Mouse (Mus musculus) left cerebral cortex, adult 18-20 months (tissue): ENCODE results near the gene Dis3l. TPM values are rescaled to one million over a fixed set of nuclear protein-coding genes. Genes with fewer than 3 reads are reported as not detected.
"Not testable (repeated sequence)": the region's sequence is repeated elsewhere in the genome, so short reads cannot be mapped to it uniquely, and the experiment has no call there.

Experiments used
- DNase-seq, 2 experiments: peaks; one replicate each; pipeline ENCODE4 v3.0.0; 2021 to 2022; ENCODE audit warnings: low spot score in 2 of 2, mixed read lengths in 1 of 2
- total RNA-seq, 2 experiments: library from RNA; stranded (reverse); gene quantifications; 2 replicates each; pipeline ENCODE4 v1.2.3; 2021

The Dis3l gene
- total RNA-seq, 2 experiments from 2014 or later: 27.5 to 28.2 TPM

DNA sequence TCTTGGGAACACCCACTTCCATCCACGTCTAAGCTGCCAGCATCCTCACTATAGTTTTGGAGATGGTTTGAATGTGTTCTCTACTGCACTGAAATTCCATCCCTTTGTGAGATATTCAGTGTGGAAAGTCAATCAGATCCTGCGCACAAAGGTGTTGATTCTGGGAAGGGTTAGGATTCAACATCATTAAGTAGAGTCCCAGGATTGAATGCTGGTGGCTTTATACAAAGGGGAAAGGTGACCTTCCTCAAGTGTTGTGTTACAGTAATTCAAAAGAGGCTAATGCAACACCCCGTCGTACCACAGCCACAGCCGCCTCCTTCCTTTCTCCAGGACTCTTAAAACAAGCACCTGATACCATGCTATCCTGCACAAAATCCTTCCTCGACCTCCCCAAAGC lies 5.3 kb downstream of the Dis3l start:
- DNase-seq: no peak

DNA sequence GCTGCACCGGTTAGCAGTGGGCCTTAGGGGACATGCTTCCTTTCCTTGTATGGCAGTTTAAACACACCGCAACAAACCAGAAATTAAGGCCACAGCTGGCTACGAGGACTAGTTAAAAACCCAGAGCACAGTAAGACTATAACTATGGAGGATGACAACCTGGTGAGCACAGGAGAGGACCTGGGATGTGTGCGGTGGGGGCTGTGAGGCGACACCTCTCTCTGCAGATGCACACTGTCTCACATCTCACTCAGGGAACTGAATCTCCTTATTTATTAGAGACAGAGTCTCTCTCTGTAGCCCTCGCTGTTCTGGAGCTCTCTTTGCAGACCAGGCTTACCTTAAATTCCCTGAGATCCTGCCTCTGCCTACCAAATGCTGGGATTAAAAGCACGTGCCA lies 17.1 kb downstream of the Dis3l start:
- no peak for DNase-seq

DNA sequence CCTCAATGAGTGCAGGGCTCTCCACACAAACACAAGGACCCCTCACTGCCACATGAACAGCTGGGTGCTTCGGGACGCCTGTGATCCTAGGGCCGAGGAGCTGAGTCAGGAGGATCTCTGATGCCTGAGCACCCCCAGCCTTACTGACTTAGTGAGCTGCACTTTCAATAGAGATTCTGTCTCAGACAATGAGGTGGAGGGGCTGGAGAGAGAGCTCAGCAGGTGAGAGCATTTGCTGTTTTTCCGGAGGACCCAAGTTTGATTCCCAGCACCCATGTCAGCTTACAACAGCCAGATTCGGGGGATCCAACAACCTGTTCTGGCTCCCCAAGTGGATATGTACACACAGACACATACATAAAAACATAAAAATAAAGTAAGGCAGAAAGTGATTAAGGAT lies 24.1 kb downstream of the Dis3l start:
- no peak for DNase-seq

DNA sequence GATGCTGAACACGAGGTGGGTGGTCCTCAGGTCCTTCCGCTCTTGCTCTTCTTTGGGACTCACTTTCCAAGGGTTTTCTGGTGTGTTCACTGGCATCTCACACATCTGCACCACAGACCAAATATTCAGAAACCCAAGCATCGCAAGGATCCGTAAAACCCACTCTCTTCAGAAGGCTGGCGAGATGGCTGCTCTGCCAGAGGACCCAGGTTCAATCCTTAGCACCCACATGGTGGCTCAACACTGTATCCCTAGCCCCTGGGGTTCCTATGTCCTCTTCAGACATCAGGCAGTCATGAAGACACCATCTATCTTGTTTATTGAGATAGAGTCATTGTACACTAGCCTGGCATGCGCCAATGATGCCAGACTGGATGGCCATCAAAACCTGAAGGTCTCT lies 26.4 kb downstream of the Dis3l start:
- DNase-seq: no peak

DNA sequence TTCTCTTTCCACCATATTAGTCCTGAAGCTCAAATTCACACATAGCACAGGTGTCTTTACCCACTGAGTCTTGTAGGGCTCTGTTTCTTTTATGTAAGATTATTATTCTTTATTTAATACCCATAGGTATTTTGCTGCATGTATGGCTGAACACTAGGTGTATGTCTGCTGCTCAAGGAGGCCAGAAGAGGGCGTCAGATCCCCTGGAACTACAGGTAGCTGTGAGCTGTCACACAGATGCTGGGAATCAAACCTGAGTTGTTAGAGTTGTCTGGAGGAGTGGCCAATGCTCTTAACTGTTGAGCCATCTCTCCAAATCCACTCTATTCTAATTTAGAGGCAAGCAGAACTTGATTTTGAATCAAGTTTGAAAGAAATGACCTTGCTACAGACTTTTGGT lies 29.0 kb downstream of the Dis3l start:
- DNase-seq: no peak

DNA sequence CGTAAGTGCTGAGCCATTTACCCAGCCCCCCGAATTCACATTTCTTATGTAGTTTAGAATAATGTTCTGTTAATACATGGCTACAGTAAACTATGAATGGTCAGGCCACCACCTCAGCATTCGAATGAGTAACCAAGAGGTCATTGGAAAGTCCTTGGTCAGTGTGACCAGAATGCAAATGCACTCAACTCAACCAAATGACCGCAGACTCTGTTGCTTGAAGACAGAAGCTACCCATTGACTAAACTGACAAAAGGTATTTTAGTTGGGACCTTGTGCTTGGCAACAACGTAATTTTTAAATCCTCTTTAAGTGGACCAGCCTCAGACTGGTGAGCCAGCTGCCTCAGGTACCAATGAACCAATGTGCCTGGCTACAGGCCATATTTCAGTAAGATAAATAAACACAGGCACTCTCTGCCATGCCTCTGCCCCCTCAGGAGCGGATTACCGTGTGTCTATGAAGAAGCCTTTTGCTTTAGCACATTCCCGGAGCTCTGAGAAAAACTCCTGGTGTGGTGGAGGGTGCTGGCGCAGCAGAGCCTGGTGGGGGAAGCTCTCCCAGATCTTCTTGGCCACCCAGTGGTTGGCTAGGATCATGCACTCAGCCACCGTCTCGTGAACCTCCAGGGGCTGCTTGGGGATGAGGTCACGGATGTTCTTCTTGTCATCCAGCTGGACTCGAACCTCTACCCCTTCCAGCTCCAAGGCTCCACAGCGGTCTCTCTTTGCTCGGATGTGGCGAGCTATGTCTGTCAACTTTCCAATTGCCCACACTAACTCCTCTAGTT lies 29.9 kb downstream of the Dis3l start:
- no peak for DNase-seq

DNA sequence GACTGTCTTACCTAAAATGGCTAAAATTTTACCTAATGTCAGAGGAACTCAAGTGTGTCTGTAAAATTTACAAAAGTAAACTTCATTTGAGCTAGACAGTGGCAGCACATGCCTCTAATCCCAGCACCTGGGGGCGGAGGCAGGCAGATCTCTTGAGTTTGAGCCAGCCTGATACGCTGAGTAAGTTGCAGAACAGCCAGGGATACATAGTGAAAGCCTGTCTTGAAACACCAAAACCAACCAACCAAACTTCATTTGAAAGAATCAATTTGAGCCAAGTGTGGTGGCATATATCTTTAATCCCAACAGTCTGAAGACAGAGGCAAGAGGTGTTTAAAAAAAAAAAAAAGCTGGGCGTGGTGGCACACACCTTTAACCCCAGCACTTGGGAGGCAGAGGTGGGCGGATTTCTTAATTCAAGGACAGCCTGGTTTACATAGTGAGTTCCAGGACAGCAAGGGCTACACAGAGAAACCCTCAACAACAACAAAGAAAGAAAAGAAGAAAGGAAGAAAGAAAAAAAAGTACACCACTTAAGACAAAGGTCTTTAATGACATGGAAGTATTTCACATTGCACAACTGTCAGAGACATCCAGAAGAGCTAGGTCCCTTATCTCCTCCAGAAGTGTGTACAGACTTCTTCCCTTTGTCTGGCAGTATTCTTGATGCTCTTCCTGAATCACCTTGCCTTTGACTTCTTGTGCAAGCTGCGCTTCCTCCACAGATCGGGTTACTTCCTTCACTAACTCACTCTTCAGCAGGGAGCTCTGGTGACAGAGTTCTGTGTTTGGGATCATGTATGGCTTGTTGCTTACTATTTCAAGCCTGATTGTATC lies 34.4 kb downstream of the Dis3l start:
- no peak for DNase-seq

DNA sequence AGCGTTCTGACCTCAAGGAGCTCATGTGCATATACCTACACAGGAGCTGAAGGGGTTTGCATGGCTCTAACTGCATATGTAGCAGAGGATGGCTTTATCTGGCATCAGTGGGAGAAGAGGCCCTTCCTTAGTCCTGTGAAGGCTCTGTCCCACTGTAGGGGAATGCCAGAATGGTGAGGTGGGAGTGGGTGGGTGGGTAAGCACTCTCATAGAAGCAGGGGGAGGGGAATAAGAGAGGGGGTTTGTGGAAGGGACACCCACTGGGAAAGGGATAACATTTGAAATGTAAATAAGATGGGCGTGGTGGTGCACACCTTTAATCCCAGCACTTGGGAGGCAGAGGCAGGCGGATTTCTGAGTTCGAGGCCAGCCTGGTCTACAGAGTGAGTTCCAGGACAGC lies 38.0 kb downstream of the Dis3l start:
- not testable (repeated sequence) for DNase-seq

DNA sequence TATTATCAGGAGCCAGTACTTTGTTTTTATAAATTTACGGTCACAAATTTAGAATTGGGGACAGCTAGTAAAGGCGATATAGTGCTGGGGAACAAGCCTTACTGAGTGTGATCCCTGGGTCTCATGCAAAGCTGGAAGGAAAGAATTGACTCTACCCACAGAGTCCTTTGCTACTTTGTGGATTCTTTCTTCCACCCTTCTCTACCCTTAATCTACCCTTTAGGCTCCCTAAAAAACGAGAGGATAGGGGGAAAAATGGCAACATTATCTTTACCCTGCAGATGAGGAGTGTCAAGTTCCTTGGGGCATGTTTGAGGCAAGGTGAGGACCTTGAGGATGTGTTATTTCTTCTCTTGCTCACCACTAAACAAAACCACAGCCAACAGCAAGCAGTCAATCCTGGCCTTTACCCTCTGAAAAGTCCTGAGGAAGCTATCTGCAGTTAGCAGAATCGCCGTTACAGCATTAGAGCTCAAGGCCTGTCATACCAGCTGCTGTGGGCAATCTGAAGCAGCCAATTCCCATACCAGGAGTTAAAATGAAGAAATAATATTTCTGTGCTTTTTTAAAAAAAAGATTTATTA lies 58.6 kb downstream of the Dis3l start:
- DNase-seq: no peak

DNA sequence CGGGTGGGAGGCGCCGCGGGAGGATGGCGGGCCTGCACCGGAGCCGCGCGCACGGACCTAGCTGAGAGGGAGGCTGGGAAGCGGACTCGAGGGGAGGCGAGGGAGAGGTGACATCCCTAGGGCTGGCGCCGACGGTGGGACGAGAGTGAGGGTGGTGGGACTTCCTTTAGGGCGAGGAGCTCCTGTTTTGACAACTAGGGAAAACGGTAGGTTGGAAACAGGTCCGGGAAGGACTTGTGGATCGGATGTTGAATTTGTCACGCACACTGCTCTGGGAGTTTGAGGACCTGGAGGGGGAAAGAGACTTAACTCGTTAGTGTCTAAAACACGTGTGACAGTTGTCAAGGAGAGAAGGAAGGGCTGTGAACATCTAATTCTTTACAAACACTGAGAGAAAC lies 59.3 kb downstream of the Dis3l start:
- DNase-seq: no peak

DNA sequence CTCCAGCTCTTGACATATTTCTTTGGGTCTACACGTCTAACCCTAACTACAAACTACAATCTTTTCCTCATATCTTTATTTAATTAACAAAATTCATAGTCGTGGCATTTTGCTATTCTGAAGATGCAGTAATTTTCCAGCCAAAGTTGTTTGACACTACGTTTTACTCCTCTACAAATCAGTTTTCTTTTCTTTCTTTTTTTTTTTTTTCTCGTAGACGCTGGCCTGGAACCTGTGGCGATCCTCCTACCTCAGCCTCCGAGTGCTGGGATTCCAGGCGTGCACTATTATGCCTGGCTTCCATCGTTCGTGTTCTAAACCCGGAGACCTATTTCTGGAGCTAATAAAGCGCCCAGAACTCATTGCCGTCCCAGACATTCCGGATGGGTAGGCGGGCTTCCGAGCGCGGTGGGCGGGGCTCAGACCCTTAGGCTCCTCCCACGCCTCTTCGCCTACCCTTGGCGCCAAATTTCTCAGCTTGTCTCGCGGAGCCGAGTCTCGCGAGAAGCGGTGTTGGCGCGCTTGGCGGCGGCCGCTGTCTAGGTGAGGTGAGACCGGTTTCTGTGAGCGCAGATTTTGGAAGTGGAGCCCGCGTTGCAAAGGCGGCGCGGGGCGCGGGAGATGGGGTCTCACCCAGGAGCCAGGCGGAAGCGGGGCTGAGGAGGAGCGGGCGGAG lies 59.8 kb downstream of the Dis3l start, which contains the start of gene Tipin:
TSS of gene Tipin (plus strand) at position 477 of the 676 bp plus-strand sequence.
- peak; percentile 89 to 93 for DNase-seq

DNA sequence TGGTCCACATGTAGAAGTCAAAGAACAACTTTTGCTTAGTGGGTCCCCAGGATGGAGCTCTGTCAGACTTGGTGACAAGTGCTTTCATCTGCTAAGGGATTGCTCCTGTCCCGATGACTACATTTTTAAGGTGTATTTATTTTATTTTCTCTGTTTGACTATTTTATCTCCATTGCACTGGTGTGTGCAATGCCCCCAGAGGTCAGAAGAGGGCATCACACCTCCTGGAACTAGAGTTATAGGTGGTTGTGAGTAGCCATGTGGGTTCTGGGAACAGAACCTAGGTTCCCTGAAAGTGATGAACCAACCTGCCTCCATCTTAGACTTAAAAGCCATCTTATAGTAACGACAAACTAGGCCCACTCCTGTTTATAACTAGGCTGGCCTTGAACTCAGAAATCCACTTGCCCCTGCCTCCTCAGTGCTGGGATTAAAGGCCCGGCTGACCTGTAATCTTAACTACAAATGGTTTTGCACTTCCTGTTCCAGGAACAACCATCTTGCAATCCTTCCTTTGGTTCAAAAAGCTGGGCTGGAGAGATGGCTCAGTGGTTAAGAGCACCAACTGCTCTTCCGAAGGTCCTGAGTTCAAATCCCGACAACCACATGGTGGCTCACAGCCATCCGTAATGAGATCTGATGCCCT lies 62.3 kb downstream of the Dis3l start:
- no peak for DNase-seq

DNA sequence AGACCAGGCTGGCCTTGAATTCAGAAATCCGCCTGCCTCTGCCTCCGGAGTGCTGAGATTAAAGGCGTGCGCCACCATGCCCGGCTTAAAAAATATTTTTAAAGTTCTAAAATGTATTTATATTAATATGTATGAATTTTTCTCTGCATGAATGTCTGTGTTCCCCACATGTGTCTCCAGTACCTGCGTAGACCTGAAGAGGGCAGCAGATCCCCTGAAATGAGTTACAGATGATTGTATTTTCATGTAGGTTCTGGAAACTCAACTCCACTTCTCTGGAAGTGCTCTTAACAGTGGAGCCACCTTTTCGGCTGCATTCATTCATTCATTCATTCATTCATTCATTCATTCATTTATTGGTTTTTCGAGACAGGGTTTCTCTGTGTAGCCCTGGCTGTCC lies 63.4 kb downstream of the Dis3l start:
- peak; percentile 54 to 74 for DNase-seq

DNA sequence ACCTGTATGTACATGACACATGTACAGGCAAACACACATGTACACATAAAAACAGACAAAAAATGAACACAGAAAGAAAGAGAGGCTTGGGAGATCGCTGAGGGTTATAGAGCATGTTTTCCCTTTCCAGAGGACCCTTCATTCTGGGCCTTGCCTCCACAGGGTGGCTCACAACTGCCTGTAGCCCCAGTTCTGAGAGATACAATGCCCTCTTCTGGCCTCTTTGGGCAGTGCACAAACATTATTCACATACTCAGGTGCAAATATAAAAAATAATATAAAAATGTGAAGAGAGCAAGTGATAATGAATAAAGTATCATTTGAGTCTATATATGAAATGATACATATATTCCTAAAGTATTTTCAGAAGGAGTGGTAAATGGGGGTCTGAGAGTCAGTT lies 66.2 kb downstream of the Dis3l start:
- no peak for DNase-seq

DNA sequence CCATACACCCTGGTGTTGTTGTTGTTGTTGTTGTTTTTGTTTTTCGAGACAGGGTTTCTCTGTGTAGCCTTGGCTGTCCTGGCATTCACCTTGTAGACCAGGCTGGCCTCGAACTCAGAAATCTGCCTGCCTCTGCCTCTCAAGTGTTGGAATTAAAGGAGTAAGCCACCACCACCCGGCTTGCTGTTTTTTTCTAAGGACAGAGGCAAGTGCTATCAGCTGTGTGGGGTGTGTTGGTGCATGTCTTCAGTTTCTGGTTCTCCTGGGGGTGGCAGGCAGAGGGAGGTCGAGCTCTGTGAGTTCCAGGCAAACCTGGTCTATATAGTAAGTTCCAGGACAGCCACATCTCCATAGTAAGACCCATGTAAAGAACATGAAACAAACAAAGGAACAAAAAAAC lies 66.8 kb downstream of the Dis3l start:
- DNase-seq: no peak

DNA sequence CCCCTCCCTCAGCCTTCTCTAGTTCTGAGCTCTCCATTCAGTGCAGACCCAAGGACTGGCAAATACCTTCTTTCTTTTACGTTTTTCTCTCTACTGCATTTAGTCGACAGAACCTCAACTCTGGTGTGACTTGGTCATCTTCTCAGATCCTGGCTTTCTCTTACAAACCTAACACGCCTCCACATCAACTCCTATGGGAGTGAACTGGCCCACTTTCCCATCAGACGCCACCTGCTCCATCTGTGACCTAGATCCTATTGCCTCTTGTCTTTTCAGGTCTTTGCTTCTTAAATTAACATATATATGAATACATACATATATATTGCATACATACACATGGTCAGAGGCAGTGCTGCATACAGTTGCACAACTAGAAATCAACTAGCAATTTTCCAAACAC lies 67.3 kb downstream of the Dis3l start:
- DNase-seq: no peak

DNA sequence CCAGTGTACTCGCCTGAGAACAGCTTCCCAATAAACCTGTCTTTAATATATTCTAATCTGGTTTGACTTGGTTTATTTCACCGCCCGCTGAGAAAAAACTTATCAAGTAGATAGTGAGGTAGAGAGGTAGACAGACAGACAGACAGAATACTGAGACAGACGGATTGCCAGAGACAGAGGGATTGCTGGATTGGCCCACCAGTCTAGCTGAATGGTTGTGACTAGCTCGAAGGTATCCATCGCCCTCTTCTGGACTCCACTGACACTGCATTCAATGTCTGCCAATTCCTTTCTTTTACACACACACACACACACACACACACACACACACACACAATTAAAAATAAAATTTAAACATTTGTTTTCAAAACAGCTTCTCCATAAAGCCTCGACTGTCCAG lies 68.5 kb downstream of the Dis3l start:
- peak; percentile 47 to 54 for DNase-seq

DNA sequence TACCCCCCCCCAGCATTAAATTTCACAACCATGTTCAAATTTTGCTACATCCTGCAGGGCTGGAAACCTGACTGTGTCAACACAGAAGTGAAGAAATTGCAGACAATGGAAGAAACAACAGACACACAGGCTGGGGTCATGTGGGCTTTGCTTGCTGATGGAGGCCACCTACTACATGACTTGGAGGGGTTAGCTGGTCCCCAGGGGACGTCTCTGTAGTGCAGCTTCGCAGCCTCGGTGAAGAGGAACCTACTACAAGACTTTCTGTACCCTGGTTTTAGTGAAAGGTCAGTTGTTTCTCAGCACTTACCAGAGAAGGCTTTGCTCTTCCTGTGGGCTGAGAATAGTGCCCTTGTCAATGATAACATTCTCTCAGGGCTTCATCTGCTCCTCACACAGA lies 69.8 kb downstream of the Dis3l start:
- DNase-seq: no peak

DNA sequence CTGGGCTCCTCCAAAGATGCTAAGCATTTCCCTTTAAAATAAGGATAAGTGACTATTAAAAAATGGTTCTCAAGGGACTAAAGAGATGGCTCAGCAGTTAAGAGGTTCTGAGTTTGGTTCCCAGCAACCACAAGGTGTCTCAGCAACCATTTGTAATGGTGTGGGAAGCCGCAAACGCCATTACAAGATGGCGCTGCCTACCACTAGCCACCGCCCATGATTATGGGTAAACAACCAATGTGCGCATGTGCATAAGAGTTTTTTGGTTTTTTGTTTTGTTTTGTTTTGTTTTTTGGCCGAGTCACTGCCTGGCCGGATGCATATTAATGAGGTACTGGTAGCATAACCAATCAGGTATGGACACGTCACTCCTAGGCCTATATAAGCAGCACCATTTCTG lies 72.3 kb downstream of the Dis3l start:
- not testable (repeated sequence) for DNase-seq

DNA sequence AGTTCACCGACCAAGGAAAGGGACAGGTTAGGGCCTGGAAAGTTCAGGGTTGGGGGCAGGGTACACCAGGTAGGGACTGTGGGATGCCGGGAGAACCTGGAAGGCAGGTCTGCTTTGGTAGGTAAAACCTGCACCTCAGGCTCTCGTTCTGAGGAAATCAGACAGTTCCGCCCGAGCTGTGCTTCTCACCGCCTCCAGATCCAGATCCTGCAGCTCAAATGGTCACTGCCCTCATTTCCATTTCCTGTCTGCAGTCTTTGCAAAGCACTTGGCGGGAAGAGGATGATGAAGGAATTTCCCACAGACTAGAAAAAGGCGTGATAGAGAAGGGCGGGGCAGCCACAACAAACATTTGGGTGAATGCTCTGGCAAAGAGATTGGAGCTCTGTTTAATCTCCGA lies 72.9 kb downstream of the Dis3l start:
- DNase-seq: no peak

DNA sequence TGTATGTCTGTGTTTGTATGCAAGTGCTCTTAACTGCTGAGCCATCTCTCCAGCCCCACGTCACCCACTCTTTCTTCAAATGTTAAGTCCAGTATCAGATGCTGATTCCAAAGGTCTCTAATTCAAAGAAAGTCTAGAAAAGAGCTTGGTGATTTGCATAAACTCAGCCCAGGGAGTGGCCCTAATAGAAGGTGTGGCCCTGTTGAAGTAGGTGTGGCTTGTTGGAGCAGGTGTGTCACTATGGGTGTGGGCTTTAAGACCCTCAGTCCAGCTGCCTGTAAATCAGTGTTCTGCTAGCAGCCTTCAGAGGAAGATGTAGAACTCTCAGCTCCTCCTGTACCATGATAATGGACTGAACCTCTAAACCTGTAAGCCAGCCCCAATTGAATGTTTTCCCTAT lies 73.9 kb downstream of the Dis3l start:
- no peak for DNase-seq
